Mouse (Mus musculus) hindbrain, embryonic 13.5 days (tissue): ENCODE data around the gene Vezf1. TPM values are rescaled to one million over a fixed set of nuclear protein-coding genes. Genes with fewer than 3 reads are reported as not detected.

Source experiments
- ATAC-seq: fragments of 200-750 bp; cut with Nextera tagmentation; 2 replicates; pipeline ENCODE4 v1.8.0; 2017; ENCODE audit warnings: moderate TSS enrichment; ENCODE audit not compliant: low FRiP score
- H3K27ac ChIP-seq: fragments of 300-500 bp; sonication (generic); 2 replicates; pipeline ENCODE4 v1.5.1; 2015; ENCODE audit warnings: inconsistent platforms, mild to moderate bottlenecking, moderate library complexity
- H3K27me3 ChIP-seq: fragments of 300-500 bp; sonication (generic); 2 replicates; pipeline ENCODE4 v1.6.1; 2015; ENCODE audit warnings: mild to moderate bottlenecking, inconsistent platforms
- H3K36me3 ChIP-seq: fragments of 300-500 bp; sonication (generic); 2 replicates; pipeline ENCODE4 v1.6.1; 2015; ENCODE audit warnings: mild to moderate bottlenecking, inconsistent platforms
- H3K4me1 ChIP-seq: fragments of 300-500 bp; sonication (generic); replicated peaks from 2 replicates; pipeline ENCODE4 v1.6.1; 2015; ENCODE audit warnings: inconsistent platforms
- H3K4me2 ChIP-seq: fragments of 300-500 bp; sonication (generic); 2 replicates; pipeline ENCODE4 v1.6.1; 2015; ENCODE audit warnings: inconsistent platforms, mild to moderate bottlenecking, moderate library complexity
- H3K4me3 ChIP-seq: fragments of 300-500 bp; sonication (generic); 2 replicates; pipeline ENCODE4 v1.5.1; 2015; ENCODE audit warnings: mild to moderate bottlenecking, inconsistent platforms
- H3K9ac ChIP-seq: fragments of 300-500 bp; sonication (generic); 2 replicates; pipeline ENCODE4 v1.6.1; 2015; ENCODE audit warnings: mild to moderate bottlenecking, inconsistent platforms
- H3K9me3 ChIP-seq: fragments of 300-500 bp; sonication (generic); 2 replicates; pipeline ENCODE4 v1.6.1; 2016; ENCODE audit warnings: inconsistent platforms
- WGBS: fragments of 180-500 bp; shearing (Covaris S2); methylation state at CpG from one replicate; pipeline ENCODE4 v1.1.7; 2015; 5-methylcytosine and 5-hydroxymethylcytosine counted together
- polyA plus RNA-seq: library from polyadenylated mRNA; unstranded; fragments of >200 nt; fragmentation: Nextera tagmentation; extraction: Ambion mirVana; gene quantifications from 2 replicates; pipeline ENCODE4 v1.2.1, GENCODE M21; 2015

Gene Vezf1
- 53.9 TPM in 2 replicates for polyA plus RNA-seq

DNA sequence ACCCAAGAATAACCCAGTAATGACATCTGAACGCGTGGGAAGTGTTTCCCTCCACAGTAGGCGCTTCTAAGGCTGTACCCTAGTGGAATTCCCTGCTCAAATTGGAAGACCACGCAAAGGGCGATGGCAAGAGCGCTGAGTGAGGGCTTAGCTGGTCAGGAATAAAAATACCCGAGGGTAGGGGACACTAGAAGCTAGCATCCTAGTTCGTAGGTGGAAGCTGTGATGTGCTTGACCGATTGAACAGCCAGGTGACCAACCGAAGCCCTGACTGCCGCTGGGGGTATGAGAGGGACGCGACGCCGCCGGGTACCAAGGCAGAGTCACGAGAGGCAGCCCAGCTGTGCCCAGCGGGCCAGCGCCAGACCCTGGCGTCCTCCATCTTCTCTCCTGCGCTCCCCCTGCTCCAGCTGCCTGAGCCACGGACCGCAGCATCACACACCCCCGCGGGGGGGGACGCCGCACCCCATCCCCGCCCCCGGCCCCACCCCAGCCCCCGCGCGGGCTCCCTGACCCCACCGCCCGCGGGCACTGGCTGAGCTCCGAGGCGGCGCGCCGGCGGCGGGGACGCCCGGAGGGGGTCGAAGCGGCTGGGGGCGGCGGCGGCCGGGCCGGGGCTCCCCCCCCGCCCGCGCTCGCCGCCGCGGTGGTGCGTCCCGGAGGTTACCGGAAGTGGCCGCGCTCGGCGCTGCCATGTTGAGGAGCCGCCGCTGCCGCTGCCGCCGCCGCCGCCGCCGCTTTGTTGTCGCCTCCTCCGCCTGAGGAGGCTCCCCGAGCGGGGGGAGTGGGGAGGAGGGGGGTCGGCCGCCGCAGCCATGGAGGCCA, at the start of gene Vezf1:
Gene Vezf1, plus strand, starts transcription at position 694 of the 825 bp plus-strand sequence.
- no peaks in the 10 kb centered on the region for H3K9me3 ChIP-seq
- peak; percentile 92 for ATAC-seq
- no peaks in the 10 kb centered on the region for H3K36me3 ChIP-seq
- no peaks in the 10 kb centered on the region for H3K27me3 ChIP-seq
- H3K27ac ChIP-seq, result peak within 1 kb of the TSS; percentile 99
- WGBS, result under 1% methylated on average over 21 of the region's 81 CpGs
- peak within 1 kb of the TSS; percentile 99 for H3K4me3 ChIP-seq
- peak within 1 kb of the TSS; percentile 99 for H3K9ac ChIP-seq
- peak within 1 kb of the TSS; percentile 81 for H3K4me2 ChIP-seq
- H3K4me1 ChIP-seq, result peaks cover 43% of the 10 kb centered on the region

DNA sequence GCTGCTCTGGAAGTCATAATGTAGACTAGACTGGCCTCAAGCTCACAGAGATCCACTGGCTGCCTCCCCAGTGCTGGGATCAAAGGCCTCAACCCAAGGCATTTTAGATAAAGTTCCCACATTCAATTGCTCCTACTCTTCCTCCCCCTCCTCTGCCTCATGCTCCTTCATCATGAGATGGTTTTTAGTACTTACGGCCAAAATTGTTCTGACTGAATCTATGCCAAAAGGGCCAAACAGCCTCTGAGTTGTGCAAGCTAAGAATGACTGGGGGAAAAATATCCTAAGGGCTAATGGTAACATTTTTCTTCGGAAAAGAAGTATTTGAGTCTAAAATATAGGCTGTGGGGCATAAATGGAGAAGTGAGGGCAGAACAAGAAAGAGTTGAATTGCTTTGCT, 44.1 kb upstream of the Vezf1 start:
- ATAC-seq, result no peak
- WGBS, result 94% methylated on average over 2 of the region's 2 CpGs

DNA sequence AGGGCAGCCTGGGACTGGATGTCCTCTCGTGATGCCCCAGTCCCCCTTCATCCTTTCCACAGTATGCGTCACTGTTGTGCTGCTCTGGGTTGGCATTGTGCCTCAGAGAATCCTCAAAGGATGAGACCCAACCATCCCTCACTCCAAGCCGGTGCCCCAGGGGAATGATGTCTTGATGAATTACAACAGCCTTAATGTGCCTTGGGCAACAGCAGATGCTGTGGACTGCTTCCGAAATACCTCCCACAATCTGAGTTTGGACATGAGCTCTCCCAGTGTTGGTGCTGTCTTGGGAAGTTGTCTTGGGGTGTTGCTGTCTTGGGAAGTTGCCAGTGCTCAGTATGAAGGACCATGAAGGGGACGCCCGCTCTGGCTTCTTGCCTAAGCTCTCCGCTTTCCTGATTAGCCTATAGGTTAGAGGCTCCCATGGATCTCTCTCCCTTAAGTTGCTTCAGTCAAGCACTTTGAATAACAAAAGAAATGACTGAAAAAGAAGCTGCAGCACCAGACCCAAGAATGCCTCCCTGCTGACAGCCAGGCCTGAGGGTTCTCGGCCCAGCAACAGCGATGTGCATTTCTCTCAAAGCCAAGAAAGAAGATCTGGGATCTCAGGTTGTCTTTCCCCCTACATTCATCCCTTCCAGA, 40.6 kb upstream of the Vezf1 start:
- H3K27me3 ChIP-seq, result no peaks in the 10 kb centered on the region
- H3K4me3 ChIP-seq, result no peak overlapping the region
- H3K9me3 ChIP-seq, result no peaks in the 10 kb centered on the region
- H3K9ac ChIP-seq, result no peak overlapping the region
- peaks cover 15% of the 10 kb centered on the region for H3K4me1 ChIP-seq
- no peaks in the 10 kb centered on the region for H3K36me3 ChIP-seq
- WGBS, result 28% methylated on average over 9 of the region's 9 CpGs
- H3K4me2 ChIP-seq, result no peak overlapping the region
- peak overlapping the region; percentile 18; the same call in 1 of the 2 replicates for H3K27ac ChIP-seq
- no peak for ATAC-seq

More for the DNA sequence above, 44.1 kb upstream of the Vezf1 start:
- H3K27ac ChIP-seq, result no peak overlapping the region
- H3K4me3 ChIP-seq, result no peak overlapping the region
- H3K36me3 ChIP-seq, result no peaks in the 10 kb centered on the region
- no peak overlapping the region for H3K4me2 ChIP-seq
- H3K9me3 ChIP-seq, result no peaks in the 10 kb centered on the region
- H3K27me3 ChIP-seq, result no peaks in the 10 kb centered on the region
- H3K9ac ChIP-seq, result no peak overlapping the region
- H3K4me1 ChIP-seq, result peaks cover 15% of the 10 kb centered on the region

DNA sequence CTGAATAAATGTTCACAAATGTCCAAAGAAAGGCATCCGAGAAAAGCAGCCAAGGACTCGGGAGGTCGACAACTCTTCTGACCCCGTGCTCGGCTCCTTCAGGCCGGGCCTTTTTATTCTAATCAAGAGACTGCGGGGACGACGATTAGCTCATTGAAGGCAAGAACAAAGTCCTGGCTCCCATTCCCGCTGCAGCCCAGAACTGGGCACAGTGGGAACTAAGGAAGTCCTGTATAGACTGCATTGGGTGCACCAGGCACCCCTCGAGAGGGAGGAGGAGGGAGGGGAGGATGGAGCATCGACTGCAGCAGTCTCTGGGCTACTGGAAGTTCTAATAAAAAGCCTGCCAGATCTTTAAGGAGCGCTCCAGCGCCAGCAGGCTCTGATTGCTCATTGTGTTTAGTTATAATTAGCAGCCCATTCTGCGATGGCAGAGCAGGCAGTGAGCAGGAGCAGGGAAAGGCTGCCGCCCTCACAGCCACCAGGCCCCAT, 39.8 kb upstream of the Vezf1 start:
- Histone ChIP-seq H3K27me3 (no peaks in the 10 kb centered on the region), H3K9me3 (no peaks in the 10 kb centered on the region), H3K4me2 (no peak overlapping the region), H3K4me1 (peaks cover 15% of the 10 kb centered on the region), H3K9ac (no peak overlapping the region), H3K36me3 (no peaks in the 10 kb centered on the region), H3K4me3 (no peak overlapping the region), H3K27ac (peak overlapping the region; percentile 55; the same call in 1 of the 2 replicates)
- no peak for ATAC-seq
- 8% methylated on average over 16 of the region's 16 CpGs for WGBS

DNA sequence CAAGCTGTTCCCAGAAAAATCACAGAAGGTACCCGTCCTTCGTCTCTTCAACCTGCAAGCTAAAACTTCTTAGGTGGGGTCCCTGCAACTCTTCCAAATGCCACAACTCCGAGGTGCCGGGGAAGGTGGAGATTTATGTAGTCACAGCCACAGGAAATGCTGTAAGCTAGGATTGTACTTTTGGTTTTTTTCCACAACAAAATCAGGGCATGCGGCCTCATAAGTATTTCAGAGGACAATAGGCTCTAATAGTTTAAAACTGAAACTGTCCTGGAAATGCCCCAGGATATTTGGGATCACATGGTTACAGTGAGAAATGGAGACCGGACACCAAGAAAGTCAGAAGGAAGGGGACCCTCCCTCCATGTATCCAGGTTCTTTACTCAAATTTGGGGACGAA, 37.9 kb upstream of the Vezf1 start:
- Histone ChIP-seq H3K4me2 (no peak overlapping the region), H3K36me3 (0 out of 2 replicates have a peak, but pooled peaks cover 7% of the 10 kb centered on the region), H3K9ac (no peak overlapping the region), H3K4me3 (no peak overlapping the region), H3K27me3 (no peaks in the 10 kb centered on the region), H3K4me1 (peaks cover 15% of the 10 kb centered on the region), H3K27ac (no peak overlapping the region), H3K9me3 (no peaks in the 10 kb centered on the region)
- 92% methylated on average over 7 of the region's 7 CpGs for WGBS
- no peak for ATAC-seq

DNA sequence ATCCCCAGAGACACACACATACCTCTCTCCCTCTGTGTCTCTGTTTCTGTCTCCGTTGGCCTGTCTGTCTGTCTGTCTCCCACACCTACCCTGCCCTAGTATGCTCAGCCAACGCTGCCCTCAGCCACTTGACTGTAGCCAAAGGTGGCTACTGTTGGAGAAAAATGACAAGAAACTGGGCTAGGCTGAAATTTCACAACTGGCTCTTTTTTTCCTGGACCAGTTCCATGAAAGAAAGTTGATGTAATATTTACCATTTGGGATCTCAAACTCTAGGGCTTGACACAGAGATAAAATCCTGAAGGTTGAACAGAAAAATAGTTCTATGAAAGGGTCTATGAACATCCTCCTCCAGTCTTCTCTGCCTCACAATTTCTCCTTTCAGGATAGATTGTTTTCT, 37.2 kb upstream of the Vezf1 start:
- no peak overlapping the region for H3K4me2 ChIP-seq
- H3K36me3 ChIP-seq, result 0 out of 2 replicates have a peak, but pooled peaks cover 7% of the 10 kb centered on the region
- no peaks in the 10 kb centered on the region for H3K27me3 ChIP-seq
- H3K27ac ChIP-seq, result no peak overlapping the region
- H3K9ac ChIP-seq, result no peak overlapping the region
- peaks cover 15% of the 10 kb centered on the region for H3K4me1 ChIP-seq
- WGBS, result 91% methylated on average over 2 of the region's 2 CpGs
- H3K9me3 ChIP-seq, result no peaks in the 10 kb centered on the region
- H3K4me3 ChIP-seq, result no peak overlapping the region
- ATAC-seq, result no peak

DNA sequence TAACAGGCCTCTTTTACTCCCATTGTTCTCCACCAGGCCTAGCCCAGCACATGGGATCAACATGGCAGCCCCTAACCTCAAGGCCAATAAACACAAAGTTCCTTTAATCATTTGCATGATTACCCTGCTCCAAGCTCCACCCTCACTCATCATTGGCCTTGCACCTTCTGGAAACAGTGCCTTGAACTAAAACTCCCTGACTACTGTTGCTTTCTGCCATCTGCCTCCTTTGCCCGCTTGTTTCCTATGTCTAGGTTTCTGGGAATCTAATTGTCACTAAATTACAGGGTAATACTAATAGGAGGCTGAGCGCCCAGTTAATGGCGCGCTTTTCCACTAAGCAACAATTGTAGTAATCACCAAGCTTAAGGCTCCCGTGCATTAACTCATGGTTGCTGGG, 36.3 kb upstream of the Vezf1 start:
- no peaks in the 10 kb centered on the region for H3K9me3 ChIP-seq
- 0 out of 2 replicates have a peak, but pooled peaks cover 7% of the 10 kb centered on the region for H3K36me3 ChIP-seq
- H3K27ac ChIP-seq, result no peak overlapping the region
- H3K4me3 ChIP-seq, result no peak overlapping the region
- no peak overlapping the region for H3K9ac ChIP-seq
- no peak for ATAC-seq
- H3K27me3 ChIP-seq, result no peaks in the 10 kb centered on the region
- peaks cover 15% of the 10 kb centered on the region for H3K4me1 ChIP-seq
- WGBS, result 94% methylated on average over 5 of the region's 5 CpGs
- no peak overlapping the region for H3K4me2 ChIP-seq

DNA sequence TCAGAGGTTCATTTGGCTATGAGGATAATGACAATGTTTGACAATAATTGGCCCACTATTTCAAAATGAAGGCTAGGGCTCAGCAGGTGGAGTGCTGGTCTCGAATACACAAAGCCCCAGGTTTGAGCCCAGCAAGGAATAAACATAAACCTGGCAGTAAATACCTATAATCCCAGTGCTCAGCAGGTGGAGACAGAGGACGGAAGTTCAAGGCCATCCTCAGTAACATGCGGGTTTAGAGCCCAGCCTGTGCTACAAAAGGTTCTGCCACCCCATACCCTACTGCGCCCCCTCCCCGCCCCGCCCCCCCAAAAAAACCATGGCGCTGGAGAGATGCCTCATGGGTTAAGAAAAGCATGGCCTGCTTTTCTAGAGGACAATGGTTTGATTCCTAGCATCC, 32.1 kb upstream of the Vezf1 start:
- Histone ChIP-seq H3K4me3 (no peak overlapping the region), H3K36me3 (peaks cover 7% of the 10 kb centered on the region; the same call in 1 of the 2 replicates), H3K27ac (no peak overlapping the region), H3K9ac (no peak overlapping the region), H3K4me1 (0 out of 2 replicates have a peak, but pooled peaks cover 3% of the 10 kb centered on the region), H3K4me2 (no peak overlapping the region), H3K9me3 (no peaks in the 10 kb centered on the region), H3K27me3 (no peaks in the 10 kb centered on the region)
- no peak for ATAC-seq
- 71% methylated on average over 7 of the region's 7 CpGs for WGBS

DNA sequence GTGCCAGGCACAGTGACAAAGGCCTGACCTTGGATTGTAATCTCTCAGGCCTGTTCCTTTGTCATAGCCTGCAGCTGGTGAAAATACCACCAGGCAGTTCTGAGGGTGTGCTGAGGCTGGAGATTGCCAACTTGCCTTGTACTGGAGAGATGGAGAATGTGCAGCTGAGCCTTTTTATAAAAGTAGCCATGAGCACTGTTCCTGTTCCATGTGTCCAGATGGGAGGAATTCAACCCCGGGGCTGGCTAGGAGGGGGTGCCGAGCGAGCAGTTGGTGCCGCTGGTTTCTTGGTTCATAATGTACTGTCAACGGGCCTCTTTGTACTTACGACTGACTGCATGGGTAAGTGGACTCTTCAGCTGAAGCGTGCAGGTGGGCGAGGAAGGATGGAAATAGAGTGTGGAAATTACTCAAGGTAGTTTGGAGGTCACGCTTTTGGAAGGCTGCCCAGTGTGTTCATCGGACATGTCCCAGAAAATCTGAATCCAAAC, 31.3 kb upstream of the Vezf1 start:
- H3K36me3 ChIP-seq, result peaks cover 7% of the 10 kb centered on the region; the same call in 1 of the 2 replicates
- H3K4me3 ChIP-seq, result no peak overlapping the region
- no peaks in the 10 kb centered on the region for H3K9me3 ChIP-seq
- 0 out of 2 replicates have a peak, but pooled peaks cover 3% of the 10 kb centered on the region for H3K4me1 ChIP-seq
- H3K27me3 ChIP-seq, result no peaks in the 10 kb centered on the region
- H3K4me2 ChIP-seq, result no peak overlapping the region
- no peak overlapping the region for H3K27ac ChIP-seq
- no peak overlapping the region for H3K9ac ChIP-seq
- ATAC-seq, result no peak
- WGBS, result 73% methylated on average over 10 of the region's 10 CpGs

DNA sequence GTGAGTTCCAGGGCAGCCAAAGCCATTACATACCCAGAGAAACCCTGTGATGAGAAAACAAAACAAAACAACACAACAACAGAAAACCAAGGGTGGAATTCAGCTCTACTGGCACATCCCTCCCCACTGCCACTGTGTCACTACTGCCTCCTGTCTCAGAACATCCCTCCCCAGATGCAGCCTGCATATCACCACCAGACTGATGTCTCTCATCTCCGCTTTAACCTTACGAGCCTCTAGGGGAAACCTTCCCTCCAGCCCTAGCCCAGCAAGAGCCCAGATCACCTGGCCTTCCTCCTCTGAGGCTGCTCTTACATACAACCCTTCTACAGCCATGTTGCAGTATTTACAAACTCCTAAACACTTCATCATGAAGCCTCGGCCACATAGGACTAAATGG, 30.7 kb upstream of the Vezf1 start:
- no peak overlapping the region for H3K4me2 ChIP-seq
- no peak overlapping the region for H3K4me3 ChIP-seq
- H3K4me1 ChIP-seq, result 0 out of 2 replicates have a peak, but pooled peaks cover 3% of the 10 kb centered on the region
- H3K27me3 ChIP-seq, result no peaks in the 10 kb centered on the region
- H3K9me3 ChIP-seq, result no peaks in the 10 kb centered on the region
- no peak overlapping the region for H3K27ac ChIP-seq
- ATAC-seq, result no peak
- H3K36me3 ChIP-seq, result peaks cover 7% of the 10 kb centered on the region; the same call in 1 of the 2 replicates
- WGBS, result 72% methylated on average over 3 of the region's 3 CpGs
- no peak overlapping the region for H3K9ac ChIP-seq

DNA sequence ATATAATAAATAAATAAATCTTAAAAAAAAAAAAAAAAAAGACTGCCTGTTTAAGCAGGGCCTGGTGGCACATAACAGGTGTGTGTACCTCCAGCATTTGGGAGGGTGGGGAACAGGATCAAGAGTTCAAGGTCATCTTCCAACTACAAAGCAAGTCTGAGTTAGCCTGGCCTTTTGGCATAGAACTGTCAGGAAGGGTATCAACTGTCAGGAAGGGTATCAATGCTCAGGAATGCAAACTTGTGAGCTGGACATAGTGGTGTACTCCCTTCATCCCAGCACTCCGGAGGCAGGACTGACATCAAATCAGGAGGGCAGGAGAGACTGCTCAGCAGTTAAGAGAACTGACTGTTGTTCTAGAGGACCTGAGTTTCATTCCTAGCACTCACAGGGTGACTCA, 29.0 kb upstream of the Vezf1 start:
- Histone ChIP-seq H3K4me2 (no peak overlapping the region), H3K36me3 (peaks cover 7% of the 10 kb centered on the region; the same call in 1 of the 2 replicates), H3K27me3 (no peaks in the 10 kb centered on the region), H3K27ac (no peak overlapping the region), H3K9me3 (no peaks in the 10 kb centered on the region), H3K9ac (no peak overlapping the region), H3K4me3 (no peak overlapping the region), H3K4me1 (0 out of 2 replicates have a peak, but pooled peaks cover 3% of the 10 kb centered on the region)
- 89% methylated on average over 1 of the region's 1 CpGs for WGBS
- no peak for ATAC-seq

DNA sequence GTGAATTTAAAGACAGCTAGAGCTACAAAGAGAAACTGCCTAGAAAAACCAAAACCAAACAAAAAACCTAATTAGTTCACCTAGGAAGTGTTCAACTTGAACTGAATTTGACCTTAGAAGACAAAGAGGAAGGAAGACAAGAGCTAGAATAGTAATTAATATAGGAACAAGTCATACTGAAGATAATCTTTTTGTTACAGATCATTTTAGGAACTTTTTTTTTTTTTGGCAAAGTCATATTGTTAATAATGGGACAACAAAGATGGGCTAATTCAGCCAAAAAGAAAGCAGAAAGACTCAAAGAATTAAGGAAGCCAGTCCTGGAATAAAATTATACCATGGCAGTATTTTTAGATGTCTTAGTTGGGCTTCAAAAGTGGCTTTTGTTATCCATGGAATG, 23.8 kb upstream of the Vezf1 start:
- Histone ChIP-seq H3K4me2 (no peak overlapping the region), H3K9ac (no peak overlapping the region), H3K27ac (no peak overlapping the region), H3K4me1 (peaks cover 16% of the 10 kb centered on the region), H3K27me3 (no peaks in the 10 kb centered on the region), H3K4me3 (no peak overlapping the region), H3K36me3 (peaks cover 3% of the 10 kb centered on the region), H3K9me3 (no peaks in the 10 kb centered on the region)
- no peak for ATAC-seq
